Mouse (Mus musculus) midbrain, embryonic 13.5 days (tissue): ENCODE results near the gene Cnot6l. TPM values are rescaled to one million over a fixed set of nuclear protein-coding genes. Genes with fewer than 3 reads are reported as not detected.

Source experiments
- ATAC-seq: fragments of 200-750 bp; cut with Nextera tagmentation; 2 replicates; pipeline ENCODE4 v1.8.0; 2017; ENCODE audit warnings: mild to moderate bottlenecking, moderate TSS enrichment, moderate library complexity
- H3K27ac ChIP-seq: fragments of 300-500 bp; sonication (generic); 2 replicates; pipeline ENCODE4 v1.5.1; 2015; ENCODE audit warnings: inconsistent platforms, mild to moderate bottlenecking, moderate library complexity
- H3K27me3 ChIP-seq: fragments of 300-500 bp; sonication (generic); 2 replicates; pipeline ENCODE4 v1.6.1; 2015; ENCODE audit warnings: mild to moderate bottlenecking, inconsistent platforms
- H3K36me3 ChIP-seq: fragments of 300-500 bp; sonication (generic); 2 replicates; pipeline ENCODE4 v1.6.1; 2015; ENCODE audit warnings: mild to moderate bottlenecking, inconsistent platforms
- H3K4me1 ChIP-seq: fragments of 300-500 bp; sonication (generic); replicated peaks from 2 replicates; pipeline ENCODE4 v1.6.1; 2015; ENCODE audit warnings: inconsistent platforms
- H3K4me2 ChIP-seq: fragments of 300-500 bp; sonication (generic); replicated peaks from 2 replicates; pipeline ENCODE4 v1.6.1; 2015; ENCODE audit warnings: moderate library complexity, mild to moderate bottlenecking, inconsistent platforms
- H3K4me3 ChIP-seq: fragments of 300-500 bp; sonication (generic); replicated peaks from 2 replicates; pipeline ENCODE4 v1.5.1; 2015; ENCODE audit warnings: mild to moderate bottlenecking, inconsistent platforms
- H3K9ac ChIP-seq: fragments of 300-500 bp; sonication (generic); replicated peaks from 2 replicates; pipeline ENCODE4 v1.6.1; 2015; ENCODE audit warnings: mild to moderate bottlenecking, inconsistent platforms
- H3K9me3 ChIP-seq: fragments of 300-500 bp; sonication (generic); 2 replicates; pipeline ENCODE4 v1.6.1; 2016; ENCODE audit warnings: mild to moderate bottlenecking, inconsistent platforms
- WGBS: fragments of 180-500 bp; shearing (Covaris S2); methylation state at CpG from one replicate; pipeline ENCODE4 v1.1.7; 2015; 5-methylcytosine and 5-hydroxymethylcytosine counted together
- polyA plus RNA-seq: library from polyadenylated mRNA; unstranded; fragments of >200 nt; fragmentation: Nextera tagmentation; extraction: Ambion mirVana; gene quantifications from 2 replicates; pipeline ENCODE4 v1.2.1, GENCODE M21; 2015

The Cnot6l gene
- polyA plus RNA-seq, 1 experiment from 2014 or later, result 13.4 TPM

DNA sequence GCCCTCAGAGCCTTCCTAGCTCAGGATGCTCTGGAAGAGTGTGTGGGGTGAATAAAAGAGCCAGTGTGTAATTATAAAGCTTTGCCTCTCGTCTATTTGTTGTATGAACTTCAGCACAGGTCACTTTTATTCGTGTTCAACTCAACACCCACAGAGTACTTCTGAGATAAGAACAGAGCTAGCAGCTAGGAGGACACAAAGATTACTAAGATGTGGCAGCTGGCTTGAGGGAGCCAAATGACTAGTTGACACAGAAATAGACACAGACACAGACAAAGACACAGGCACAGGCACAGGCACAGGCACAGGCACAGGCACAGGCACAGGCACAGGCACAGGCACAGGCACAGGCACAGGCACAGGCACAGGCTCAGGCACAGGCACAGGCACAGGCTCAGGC is 20.0 kb upstream of the Cnot6l start:
- no peak overlapping the region for H3K27ac ChIP-seq
- no peak for ATAC-seq
- no peaks in the 10 kb centered on the region for H3K27me3 ChIP-seq
- H3K9ac ChIP-seq, result no peak overlapping the region
- H3K4me1 ChIP-seq, result no peaks in the 10 kb centered on the region
- no peak overlapping the region for H3K4me2 ChIP-seq
- 70% methylated on average over 2 of the region's 2 CpGs for WGBS
- H3K4me3 ChIP-seq, result no peak overlapping the region
- no peaks in the 10 kb centered on the region for H3K36me3 ChIP-seq
- no peaks in the 10 kb centered on the region for H3K9me3 ChIP-seq

DNA sequence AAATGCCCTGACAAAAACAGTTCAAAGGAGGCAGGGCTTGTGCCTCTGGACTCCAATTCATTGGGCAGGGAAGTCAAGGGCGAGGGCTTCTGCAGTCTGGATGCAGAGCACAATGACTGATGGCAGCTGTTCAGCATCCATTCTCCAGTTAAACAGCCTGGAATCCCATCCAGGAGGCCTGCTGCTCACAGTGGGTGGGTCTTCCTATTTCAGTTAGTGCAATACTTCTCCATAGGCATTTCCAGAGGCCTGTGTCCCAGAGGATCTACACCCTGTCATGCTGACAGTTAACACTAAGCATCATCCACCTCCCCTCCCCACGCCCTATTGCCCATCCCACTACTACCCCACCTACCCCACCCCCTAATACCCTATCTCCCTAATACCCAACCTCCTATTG is 19.2 kb upstream of the Cnot6l start:
- peak; percentile 27; the same call in 1 of the 2 replicates for ATAC-seq
- H3K36me3 ChIP-seq, result no peaks in the 10 kb centered on the region
- H3K4me1 ChIP-seq, result no peaks in the 10 kb centered on the region
- WGBS, result 69% methylated on average over 2 of the region's 2 CpGs
- H3K27ac ChIP-seq, result no peak overlapping the region
- H3K9ac ChIP-seq, result no peak overlapping the region
- H3K4me2 ChIP-seq, result no peak overlapping the region
- no peaks in the 10 kb centered on the region for H3K9me3 ChIP-seq
- H3K4me3 ChIP-seq, result no peak overlapping the region
- no peaks in the 10 kb centered on the region for H3K27me3 ChIP-seq

DNA sequence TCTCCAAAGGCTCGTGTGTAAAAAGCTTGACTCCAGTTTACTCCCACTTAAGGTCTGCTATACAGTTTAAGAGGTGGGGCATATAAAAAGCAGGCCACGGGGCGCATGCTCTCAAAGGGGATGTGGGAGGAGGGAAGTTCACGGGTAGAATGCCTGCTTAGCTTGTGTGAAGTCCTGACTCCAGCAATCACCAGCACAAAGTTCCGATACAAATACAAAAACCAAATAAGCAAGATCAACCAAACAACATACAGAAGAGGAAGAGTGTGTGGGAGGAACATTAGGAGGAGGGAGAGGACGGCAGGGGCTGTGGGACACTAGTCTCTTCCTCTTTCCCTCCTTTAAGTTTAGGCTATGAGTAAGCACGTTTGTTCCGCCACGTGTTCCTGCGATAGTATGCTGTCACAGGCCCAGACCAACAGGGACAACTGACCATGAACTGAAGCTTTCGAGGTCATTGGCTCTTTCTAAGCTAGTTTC is 12.9 kb upstream of the Cnot6l start:
- H3K4me3 ChIP-seq, result no peak overlapping the region
- H3K36me3 ChIP-seq, result no peaks in the 10 kb centered on the region
- H3K4me2 ChIP-seq, result no peak overlapping the region
- no peaks in the 10 kb centered on the region for H3K9me3 ChIP-seq
- H3K27me3 ChIP-seq, result no peaks in the 10 kb centered on the region
- no peak for ATAC-seq
- no peaks in the 10 kb centered on the region for H3K4me1 ChIP-seq
- H3K9ac ChIP-seq, result no peak overlapping the region
- WGBS, result 74% methylated on average over 11 of the region's 11 CpGs
- no peak overlapping the region for H3K27ac ChIP-seq

DNA sequence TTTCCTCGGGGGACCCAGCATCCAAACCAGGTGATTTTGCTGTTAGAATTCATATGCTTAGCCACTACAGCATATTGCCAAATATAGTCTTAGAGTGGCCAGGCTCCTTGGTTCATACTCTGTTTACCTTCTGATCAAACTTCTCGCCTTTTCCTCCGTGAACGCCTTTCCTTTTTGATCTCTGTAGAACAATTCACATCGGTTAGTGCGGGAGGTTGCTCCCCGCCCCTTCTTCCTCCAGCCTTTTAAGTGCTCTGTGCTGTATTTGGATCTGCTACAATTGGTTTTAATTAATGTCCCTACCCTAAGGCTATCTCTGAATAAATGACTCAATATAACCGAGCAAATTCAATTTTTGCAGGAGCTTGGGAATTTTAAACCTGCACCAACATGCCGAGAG is 12.2 kb upstream of the Cnot6l start:
- H3K4me2 ChIP-seq, result no peak overlapping the region
- no peaks in the 10 kb centered on the region for H3K27me3 ChIP-seq
- no peak for ATAC-seq
- no peak overlapping the region for H3K27ac ChIP-seq
- H3K9me3 ChIP-seq, result no peaks in the 10 kb centered on the region
- H3K36me3 ChIP-seq, result no peaks in the 10 kb centered on the region
- WGBS, result 70% methylated on average over 9 of the region's 9 CpGs
- no peaks in the 10 kb centered on the region for H3K4me1 ChIP-seq
- no peak overlapping the region for H3K9ac ChIP-seq
- H3K4me3 ChIP-seq, result no peak overlapping the region

DNA sequence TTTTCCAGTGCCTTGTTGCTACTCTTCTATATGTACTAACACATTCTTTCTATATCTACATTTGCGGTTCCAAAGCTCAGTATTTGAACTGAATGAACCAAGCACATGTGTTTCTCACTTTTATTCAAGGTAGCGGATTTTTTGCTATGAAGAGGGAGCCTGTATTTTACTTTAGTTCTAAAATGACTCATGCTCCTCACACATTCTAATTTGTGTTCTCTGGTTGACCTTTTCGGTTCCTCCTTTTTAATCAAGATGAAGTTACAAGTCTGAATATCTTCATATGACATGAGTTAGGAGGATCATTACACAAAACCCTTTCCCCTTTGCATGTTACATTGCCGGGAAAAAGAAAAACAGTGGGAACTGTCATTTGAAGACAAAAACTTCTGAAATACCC is 7.8 kb upstream of the Cnot6l start:
- Histone ChIP-seq H3K4me1 (no peaks in the 10 kb centered on the region), H3K36me3 (no peaks in the 10 kb centered on the region), H3K27ac (no peak overlapping the region), H3K4me3 (no peak overlapping the region), H3K9ac (no peak overlapping the region), H3K27me3 (no peaks in the 10 kb centered on the region), H3K4me2 (no peak overlapping the region), H3K9me3 (no peaks in the 10 kb centered on the region)
- ATAC-seq, result no peak
- 91% methylated on average over 4 of the region's 4 CpGs for WGBS

DNA sequence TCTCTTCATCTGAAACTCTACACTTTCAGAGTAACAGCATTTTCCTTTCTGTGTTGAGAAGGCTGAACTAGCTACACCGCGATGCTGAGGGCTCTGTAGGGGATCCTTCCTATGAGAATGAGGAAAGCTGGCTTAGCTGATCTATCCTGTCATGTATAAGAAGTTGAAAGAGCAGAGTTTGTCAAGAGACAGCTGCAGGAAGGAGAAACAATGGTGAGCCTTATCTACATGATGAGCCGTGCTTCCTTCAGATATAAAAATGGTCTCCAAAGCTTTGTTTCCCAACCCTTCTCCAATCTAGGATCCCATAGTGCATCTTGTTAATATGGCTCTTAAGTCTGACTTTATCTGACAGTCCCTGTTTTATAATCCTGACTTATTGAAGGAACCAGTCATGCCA is 6.5 kb upstream of the Cnot6l start:
- H3K4me2 ChIP-seq, result no peak overlapping the region
- no peaks in the 10 kb centered on the region for H3K36me3 ChIP-seq
- H3K9me3 ChIP-seq, result no peaks in the 10 kb centered on the region
- no peaks in the 10 kb centered on the region for H3K4me1 ChIP-seq
- 71% methylated on average over 3 of the region's 3 CpGs for WGBS
- no peak overlapping the region for H3K4me3 ChIP-seq
- no peaks in the 10 kb centered on the region for H3K27me3 ChIP-seq
- no peak overlapping the region for H3K27ac ChIP-seq
- ATAC-seq, result no peak
- H3K9ac ChIP-seq, result no peak overlapping the region

DNA sequence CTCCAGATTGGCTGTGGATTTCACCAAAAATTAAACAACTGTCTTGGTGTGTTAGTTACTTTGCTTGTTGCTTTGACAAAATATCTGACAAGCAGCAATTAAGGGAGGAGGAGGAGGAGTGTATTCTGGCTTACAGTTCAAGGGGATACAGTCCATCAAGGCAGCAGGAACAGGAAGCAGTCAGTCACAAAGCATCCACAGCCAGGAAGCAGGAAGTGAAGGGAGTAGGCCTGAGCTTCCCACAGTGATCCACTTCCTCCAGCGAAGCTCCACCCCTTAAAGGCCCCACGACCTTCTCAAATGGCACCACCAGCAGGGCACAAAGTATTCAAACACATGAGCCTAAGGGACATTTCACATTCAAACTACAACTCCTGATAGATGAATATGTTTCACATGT is 2.8 kb upstream of the Cnot6l start:
- no peaks in the 10 kb centered on the region for H3K36me3 ChIP-seq
- ATAC-seq, result no peak
- H3K27me3 ChIP-seq, result no peaks in the 10 kb centered on the region
- no peak overlapping the region for H3K9ac ChIP-seq
- no peaks in the 10 kb centered on the region for H3K9me3 ChIP-seq
- WGBS, result 88% methylated on average over 2 of the region's 2 CpGs
- H3K27ac ChIP-seq, result no peak overlapping the region
- no peak overlapping the region for H3K4me2 ChIP-seq
- 0 out of 2 replicates have a peak, but pooled peaks cover 3% of the 10 kb centered on the region for H3K4me1 ChIP-seq
- no peak overlapping the region for H3K4me3 ChIP-seq

DNA sequence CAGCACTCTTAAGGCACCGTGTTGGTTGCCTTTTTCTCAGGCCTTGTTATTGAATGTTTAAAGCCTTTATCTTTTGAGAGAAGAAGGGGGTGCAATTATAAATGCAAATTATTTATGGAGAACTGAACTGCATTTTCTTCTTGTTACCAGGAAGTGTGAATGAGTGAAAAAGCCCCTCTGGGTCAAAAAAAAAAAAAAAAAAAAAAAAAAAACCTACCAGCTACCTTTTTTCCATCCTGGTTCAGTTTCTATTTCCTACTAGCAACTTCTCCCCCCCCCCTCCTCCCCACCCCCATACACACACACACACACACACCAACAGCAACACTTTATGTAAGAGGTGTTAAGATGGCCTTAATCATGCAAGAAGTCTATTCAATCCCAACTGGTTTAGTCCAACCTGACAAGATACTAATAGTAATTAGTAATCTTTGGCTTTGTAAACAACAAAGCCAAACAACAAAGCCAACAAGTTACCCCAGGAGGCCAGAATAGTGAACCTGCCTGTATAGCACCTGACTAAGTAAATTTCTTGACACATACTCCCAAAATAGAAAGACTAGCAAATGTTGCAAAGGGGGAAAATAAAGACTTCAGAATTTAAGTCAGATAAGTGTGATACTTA is 463 bp downstream of the Cnot6l start:
- Histone ChIP-seq H3K9ac (peak overlapping the region; percentile 96), H3K27ac (peak overlapping the region; percentile 99)

DNA sequence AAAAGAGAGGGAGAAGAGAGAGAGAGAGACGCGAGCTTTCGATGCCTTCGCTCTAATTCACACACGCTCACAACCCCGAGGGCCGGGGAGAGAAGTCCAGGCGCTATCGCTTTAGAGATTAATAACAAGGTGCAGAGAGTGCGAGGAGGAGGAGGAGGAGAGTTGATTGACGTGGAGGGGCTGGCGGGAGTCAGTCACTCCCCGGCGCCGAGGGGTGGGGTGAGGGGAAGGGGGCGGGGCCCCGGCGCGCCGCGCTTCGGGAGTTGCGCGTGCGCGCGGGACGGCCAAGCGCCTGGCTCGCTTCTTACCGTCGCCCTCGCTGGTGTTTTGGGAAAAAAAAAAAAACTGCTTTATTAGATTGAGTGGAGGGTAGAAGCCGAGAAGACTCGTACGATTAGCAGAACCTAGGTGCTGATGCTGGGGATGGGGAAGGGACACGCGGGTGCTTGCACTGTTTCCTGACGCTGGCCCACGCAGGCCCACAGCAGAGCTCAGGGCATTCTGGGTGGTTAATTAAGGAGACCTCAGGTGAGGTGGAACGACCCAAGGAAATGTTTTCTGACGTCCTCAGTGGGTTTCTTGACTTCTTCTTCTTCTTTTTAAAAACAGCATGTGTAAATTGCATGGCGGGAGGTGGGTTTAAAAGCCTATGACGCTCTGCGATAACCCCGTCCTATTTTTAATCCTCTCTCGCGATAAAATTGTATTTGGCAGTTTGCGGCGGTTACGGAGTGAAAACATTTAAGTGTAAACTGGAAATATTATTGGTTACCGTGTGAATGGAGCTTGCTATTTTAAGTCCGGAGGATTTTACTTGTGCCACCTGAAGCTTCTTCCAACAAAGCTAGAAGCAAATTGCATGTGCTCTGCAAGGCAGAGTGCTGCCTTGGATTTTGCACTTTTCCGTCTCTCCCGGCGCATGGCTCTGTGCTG is 1.3 kb downstream of the Cnot6l start:
- peak overlapping the region; percentile 73 for H3K4me2 ChIP-seq
- peaks cover 14% of the 10 kb centered on the region for H3K4me1 ChIP-seq
- WGBS, result under 1% methylated on average over 56 of the region's 56 CpGs
- H3K27me3 ChIP-seq, result no peaks in the 10 kb centered on the region
- peak overlapping the region; percentile 97 for H3K4me3 ChIP-seq
- no peaks in the 10 kb centered on the region for H3K9me3 ChIP-seq
- peak; percentile 91 for ATAC-seq
- H3K9ac ChIP-seq, result peak overlapping the region; percentile 96
- peak overlapping the region; percentile 99 for H3K27ac ChIP-seq
- no peaks in the 10 kb centered on the region for H3K36me3 ChIP-seq

More for the DNA sequence above, 463 bp downstream of the Cnot6l start:
- 0% methylated on average over 1 of the region's 1 CpGs for WGBS
- H3K4me1 ChIP-seq, result peaks cover 14% of the 10 kb centered on the region
- H3K36me3 ChIP-seq, result no peaks in the 10 kb centered on the region
- peak overlapping the region; percentile 97 for H3K4me3 ChIP-seq
- no peaks in the 10 kb centered on the region for H3K27me3 ChIP-seq
- peak overlapping the region; percentile 73 for H3K4me2 ChIP-seq
- no peaks in the 10 kb centered on the region for H3K9me3 ChIP-seq
- ATAC-seq, result no peak

DNA sequence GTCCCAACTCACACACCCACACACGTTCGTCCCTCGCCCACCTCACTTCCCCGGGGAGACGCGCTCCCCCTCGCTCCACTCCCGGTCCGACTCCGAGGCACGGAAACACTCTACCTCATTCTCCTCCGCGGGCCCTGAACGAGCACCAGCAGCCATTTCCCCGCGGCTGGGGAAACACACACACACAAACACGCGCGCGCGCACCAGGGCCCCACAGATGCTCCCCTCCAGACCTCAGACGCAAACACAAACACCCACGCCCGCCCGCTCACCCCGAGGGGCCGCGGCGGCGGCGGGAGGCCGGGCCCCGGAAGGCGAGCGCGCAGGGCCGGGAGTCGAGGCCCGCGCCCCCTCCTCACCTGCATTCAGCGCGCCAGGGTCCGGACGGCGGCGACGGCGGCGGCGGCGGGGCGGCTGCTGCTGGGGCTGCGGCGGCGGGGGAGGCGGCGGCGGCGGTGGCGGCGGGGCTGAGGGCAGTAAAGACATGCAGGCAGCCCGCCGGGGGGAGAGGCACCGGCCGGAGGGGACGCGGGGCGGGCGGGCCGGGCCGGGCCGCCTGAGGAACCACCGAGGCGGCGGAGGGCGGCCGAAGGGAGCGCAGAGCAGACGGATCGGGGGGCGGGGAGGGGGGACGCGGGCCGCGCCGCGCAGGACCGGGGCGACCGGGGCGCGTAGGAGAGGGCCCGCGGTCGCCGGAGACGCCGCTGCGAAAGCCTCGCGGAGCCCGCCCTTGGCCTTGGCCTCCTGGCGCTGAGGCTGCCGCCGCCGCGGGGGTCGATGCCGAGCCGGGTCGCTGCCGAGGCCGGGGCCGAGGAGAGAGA is 2.2 kb downstream of the Cnot6l start:
- peak; percentile 77 for ATAC-seq
- Histone ChIP-seq H3K4me3 (peak overlapping the region; percentile 97), H3K9ac (peak overlapping the region; percentile 96), H3K4me1 (peaks cover 14% of the 10 kb centered on the region), H3K27ac (peak overlapping the region; percentile 99), H3K27me3 (no peaks in the 10 kb centered on the region), H3K4me2 (peak overlapping the region; percentile 73), H3K36me3 (no peaks in the 10 kb centered on the region), H3K9me3 (no peaks in the 10 kb centered on the region)
- WGBS, result under 1% methylated on average over 91 of the region's 114 CpGs

DNA sequence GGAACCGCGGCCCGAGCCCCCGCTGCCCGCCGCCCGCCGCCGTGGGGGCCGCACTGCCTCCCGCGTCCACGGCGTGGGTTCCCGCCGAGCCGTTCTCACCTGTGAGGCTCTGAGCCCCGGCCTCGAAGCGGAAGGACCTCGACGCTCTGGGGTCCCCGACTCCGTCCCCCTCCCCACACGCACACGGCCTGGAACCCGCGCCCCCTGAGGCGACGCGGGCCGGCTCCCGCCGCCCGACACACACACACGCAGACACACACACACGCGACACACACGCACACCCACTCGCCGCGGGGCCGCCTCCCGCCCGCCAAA is 2.8 kb downstream of the Cnot6l start:
- ATAC-seq, result peak; percentile 32
- under 1% methylated on average over 36 of the region's 45 CpGs for WGBS
- H3K36me3 ChIP-seq, result no peaks in the 10 kb centered on the region
- no peaks in the 10 kb centered on the region for H3K27me3 ChIP-seq
- peak overlapping the region; percentile 73 for H3K4me2 ChIP-seq
- H3K4me3 ChIP-seq, result peak overlapping the region; percentile 97
- peak overlapping the region; percentile 99 for H3K27ac ChIP-seq
- H3K4me1 ChIP-seq, result peaks cover 14% of the 10 kb centered on the region
- no peaks in the 10 kb centered on the region for H3K9me3 ChIP-seq
- H3K9ac ChIP-seq, result peak overlapping the region; percentile 96
